Mouse (Mus musculus): ENCODE data around the gene Pus10.
"Not testable (repeated sequence)": the region's sequence is repeated elsewhere in the genome, so short reads cannot be mapped to it uniquely, and the experiment has no call there.

Pus10 gene

GRCm38 (mm10) chr11:23758218-23758617 lies 92.7 kb downstream of the Pus10 start:
- DNase-seq (ENCODE audit: low read depth, low spot score): no peak

DNA sequence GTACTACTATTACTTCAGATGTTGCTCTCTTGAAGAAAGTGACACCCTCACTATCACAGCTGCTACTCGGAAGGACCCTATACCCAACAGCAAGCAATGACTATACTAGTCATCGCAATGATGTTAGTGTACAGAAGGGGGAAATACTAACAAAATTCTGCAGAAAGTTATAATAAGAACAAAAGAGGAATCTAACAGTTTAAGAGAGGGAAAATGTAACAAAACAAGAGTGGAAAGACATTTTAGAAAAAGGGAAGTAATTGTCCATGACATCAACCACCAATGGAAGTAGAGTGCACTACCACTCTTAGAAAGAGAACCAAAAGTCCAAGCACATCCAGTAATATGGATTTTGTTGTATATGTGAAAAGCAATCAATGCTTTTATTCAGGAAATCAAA lies 97.2 kb downstream of the Pus10 start:
- DNase-seq (ENCODE audit: low read depth, low spot score): no peak

DNA sequence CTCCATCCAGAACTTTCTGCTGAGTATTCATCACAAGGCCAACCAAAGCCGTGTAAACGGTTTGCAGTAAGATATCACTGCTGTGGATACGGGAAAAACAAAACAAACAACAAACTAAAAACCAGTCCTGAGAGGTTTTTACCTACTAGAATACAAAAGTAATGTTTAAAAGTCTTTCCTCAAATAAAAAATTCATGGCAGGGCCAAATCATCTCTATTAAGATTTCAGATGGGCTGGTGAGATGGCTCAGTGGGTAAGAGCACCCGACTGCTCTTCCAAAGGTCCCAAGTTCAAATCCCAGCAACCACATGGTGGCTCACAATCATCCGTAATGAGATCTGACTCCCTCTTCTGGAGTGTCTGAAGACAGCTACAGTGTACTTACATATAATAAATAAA lies 101.9 kb downstream of the Pus10 start:
- DNase-seq (ENCODE audit: low read depth, low spot score): not testable (repeated sequence)

DNA sequence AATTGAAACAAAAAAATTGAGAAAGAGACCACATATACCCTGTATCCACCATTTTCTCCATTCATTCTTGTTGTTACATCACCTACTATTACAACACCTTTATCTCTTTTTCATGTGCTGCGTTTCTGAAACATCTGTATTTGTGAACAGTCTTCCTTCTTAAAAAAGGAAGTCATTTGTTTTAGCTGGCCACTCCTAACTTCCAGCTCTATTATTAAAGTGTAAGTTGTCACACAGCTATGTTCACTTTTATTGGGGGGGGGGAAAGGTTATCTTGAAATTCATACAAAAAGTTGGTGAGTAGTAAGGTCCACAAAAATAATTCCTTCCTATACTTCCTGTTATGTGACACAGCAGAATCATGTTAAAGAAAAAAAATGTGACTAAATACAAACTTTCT lies 102.5 kb downstream of the Pus10 start:
- peak; percentile 59 for DNase-seq (ENCODE audit: low read depth, low spot score)

- DNase-seq (ENCODE audit: low read depth, low spot score): peak; percentile 43
These were observed 103.6 kb downstream of the Pus10 start for GRCm38 (mm10) chr11:23769033-23769432.

DNA sequence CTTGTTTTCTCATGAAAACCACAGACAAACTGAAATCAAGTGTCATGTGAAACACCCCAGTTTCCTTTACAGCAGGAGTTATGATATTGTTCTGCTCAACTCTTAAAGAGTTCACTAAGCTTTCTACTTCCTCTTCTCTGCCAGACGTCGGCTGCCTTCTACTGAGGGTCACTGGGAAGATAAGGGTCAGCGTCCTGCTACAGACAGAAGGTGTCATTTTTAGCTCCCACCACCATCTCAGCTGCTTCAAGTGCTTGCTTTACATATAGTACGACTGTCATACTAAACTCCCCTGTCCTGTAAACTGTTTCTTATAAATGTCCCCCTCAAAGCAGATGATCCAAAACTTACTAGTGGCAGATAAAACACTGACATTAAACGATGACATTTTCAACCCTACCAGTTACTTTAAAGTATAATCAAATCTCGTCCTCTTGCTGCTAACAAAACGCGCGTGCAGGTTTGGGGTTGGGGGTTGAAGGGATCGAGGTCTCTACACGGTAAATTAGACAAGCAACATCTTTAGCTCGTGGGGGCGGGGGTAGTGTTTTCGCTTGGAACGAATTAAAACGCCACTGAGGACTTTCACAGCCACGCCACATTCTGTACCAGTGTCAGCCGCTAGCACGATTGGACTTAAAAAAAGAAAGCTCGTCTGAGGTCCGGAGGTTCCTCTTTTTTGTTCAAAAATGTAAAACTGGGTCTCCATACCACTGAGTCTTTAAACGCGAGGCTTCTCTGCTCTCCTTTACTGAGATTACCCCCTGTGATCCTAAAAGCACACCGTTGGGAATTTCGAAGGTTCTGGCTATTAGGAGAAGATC lies 104.4 kb downstream of the Pus10 start:
- peak; percentile 86 for DNase-seq (ENCODE audit: low read depth, low spot score)

GRCm38 (mm10) chr11:23770510-23770759 lies 105.0 kb downstream of the Pus10 start:
- no peak for DNase-seq (ENCODE audit: low read depth, low spot score)

DNA sequence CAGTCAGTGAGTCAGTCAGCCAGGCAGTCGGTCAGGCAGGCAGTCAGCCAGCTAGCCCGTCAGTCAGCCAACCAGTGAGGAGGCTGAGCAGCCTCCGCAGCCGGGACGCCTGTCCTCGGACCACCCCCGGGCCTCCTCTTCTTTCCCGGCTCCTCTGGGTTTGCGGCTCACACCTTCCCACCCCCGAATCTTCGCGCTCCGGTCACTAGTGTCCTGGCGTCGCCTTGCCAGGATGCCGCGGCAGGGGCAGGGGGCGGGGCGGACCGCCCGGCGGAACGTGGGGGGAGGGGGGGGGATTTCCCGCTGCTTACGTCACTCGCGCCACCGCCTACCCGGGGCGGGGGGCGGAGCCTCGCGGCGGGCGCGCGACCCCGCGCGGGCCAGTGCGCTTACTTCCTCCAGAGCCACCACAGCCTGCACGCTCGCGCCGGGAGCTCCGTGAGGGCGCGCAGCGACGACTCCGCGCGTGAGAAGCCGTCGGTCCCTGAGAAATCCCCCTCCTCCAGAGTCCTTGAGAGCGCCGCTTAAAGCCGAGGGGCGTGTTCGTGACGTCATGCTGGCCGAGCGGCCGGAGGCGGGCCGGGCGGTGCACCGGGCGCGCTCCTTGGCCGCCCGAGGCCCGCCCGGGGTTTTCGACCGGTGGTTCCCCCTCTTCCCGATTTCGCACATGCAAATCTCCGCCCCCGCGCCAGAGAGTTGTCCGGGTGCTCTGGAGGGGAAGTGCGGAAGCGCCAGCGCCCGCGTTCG lies 105.5 kb downstream of the Pus10 start, which contains the start of gene Rel:
Gene Rel, minus strand, starts transcription at position 211 of the 747 bp plus-strand sequence.
- peak; percentile 97 for DNase-seq (ENCODE audit: low read depth, low spot score)

GRCm38 (mm10) chr11:23771507-23772097 lies 106.1 kb downstream of the Pus10 start:
- DNase-seq (ENCODE audit: low read depth, low spot score): no peak

GRCm38 (mm10) chr11:23772471-23772870 lies 107.0 kb downstream of the Pus10 start:
- DNase-seq (ENCODE audit: low read depth, low spot score): peak; percentile 23

- DNase-seq (ENCODE audit: low read depth, low spot score): peak; percentile 88
These were observed 113.3 kb downstream of the Pus10 start for GRCm38 (mm10) chr11:23778787-23779201.

- DNase-seq (ENCODE audit: low read depth, low spot score): no peak
These were observed 116.6 kb downstream of the Pus10 start for GRCm38 (mm10) chr11:23782038-23782437.
